Mouse (Mus musculus) forebrain, embryonic 14.5 days (tissue): ENCODE data around the gene Ankrd33b. TPM values are rescaled to one million over a fixed set of nuclear protein-coding genes. Genes with fewer than 3 reads are reported as not detected.

Experiments
- ATAC-seq: fragments of 200-750 bp; cut with Nextera tagmentation; 2 replicates; pipeline ENCODE4 v1.8.0; 2017; ENCODE audit warnings: mild to moderate bottlenecking, moderate library complexity
- DNase-seq: peaks from one replicate; pipeline ENCODE4 v3.0.0-alpha.2; 2015; ENCODE audit warnings: low spot score
- H3K27ac ChIP-seq: fragments of 300-500 bp; sonication (generic); 2 replicates; pipeline ENCODE4 v1.5.1; 2014; ENCODE audit warnings: low read depth, mild to moderate bottlenecking, control low read depth, low read length, moderate library complexity
- H3K27me3 ChIP-seq: fragments of 300-500 bp; sonication (generic); replicated peaks from 2 replicates; pipeline ENCODE4 v1.6.1; 2014; ENCODE audit warnings: low read length, control low read depth, mixed read lengths; ENCODE audit not compliant: control insufficient read depth, insufficient read depth
- H3K36me3 ChIP-seq: fragments of 300-500 bp; sonication (generic); 2 replicates; pipeline ENCODE4 v1.6.1; 2014; ENCODE audit warnings: low read length, control low read depth; ENCODE audit not compliant: control insufficient read depth, insufficient read depth
- H3K4me1 ChIP-seq: fragments of 300-500 bp; sonication (generic); 2 replicates; pipeline ENCODE4 v1.6.1; 2014; ENCODE audit warnings: antibody characterized with exemption, low read length, control low read depth; ENCODE audit not compliant: control insufficient read depth, insufficient read depth
- H3K4me2 ChIP-seq: fragments of 300-500 bp; sonication (generic); 2 replicates; pipeline ENCODE4 v1.6.1; 2014; ENCODE audit warnings: mild to moderate bottlenecking, control low read depth, low read length
- H3K4me3 ChIP-seq: fragments of 300-500 bp; sonication (generic); 2 replicates; pipeline ENCODE4 v1.5.1; 2014; ENCODE audit warnings: low read depth, low read length, control low read depth
- H3K9ac ChIP-seq: fragments of 300-500 bp; sonication (generic); 2 replicates; pipeline ENCODE4 v1.6.1; 2014; ENCODE audit warnings: mild to moderate bottlenecking, low read length, control low read depth, moderate library complexity
- H3K9me3 ChIP-seq: fragments of 300-500 bp; sonication (generic); replicated peaks from 2 replicates; pipeline ENCODE4 v1.6.1; 2016; ENCODE audit warnings: low read length, control low read depth, mixed read lengths; ENCODE audit not compliant: control insufficient read depth
- WGBS: fragments of 180-500 bp; shearing (Covaris S2); extraction: QIAGEN DNeasy Blood & Tissue Kit; methylation state at CpG from one replicate; pipeline ENCODE4 v1.1.7; 2014; 5-methylcytosine and 5-hydroxymethylcytosine counted together
- polyA plus RNA-seq: library from polyadenylated mRNA; unstranded; fragments of >200 nt; fragmentation: Nextera tagmentation; extraction: Ambion mirVana; gene quantifications from 2 replicates; pipeline ENCODE4 v1.2.1, GENCODE M21; 2014

The Ankrd33b gene
- polyA plus RNA-seq, 1 experiment from 2014 or later, result 0.70 TPM

DNA sequence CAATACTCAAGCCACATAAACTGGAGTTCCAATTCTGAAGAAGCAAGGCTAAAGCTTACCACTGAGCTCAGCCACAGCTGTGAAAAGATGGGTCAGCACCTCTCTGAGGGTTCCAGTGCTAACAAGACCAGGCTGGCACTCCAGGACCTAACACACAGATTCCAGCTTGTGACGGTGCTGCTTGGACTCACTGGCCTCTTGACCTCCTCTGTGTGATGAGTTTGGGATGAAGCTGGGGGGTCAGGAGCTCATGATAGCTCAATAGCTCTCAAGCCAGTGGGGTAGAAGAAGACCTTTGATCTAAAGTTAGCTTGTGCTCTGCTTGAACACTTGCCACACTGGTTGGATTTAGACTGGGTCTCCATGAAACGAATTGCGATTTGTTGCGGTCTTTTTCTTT, 60.8 kb downstream of the Ankrd33b start:
- peaks cover 2% of the 10 kb centered on the region; the same call in 1 of the 2 replicates for H3K9me3 ChIP-seq
- H3K4me2 ChIP-seq, result no peak overlapping the region
- no peak overlapping the region for H3K9ac ChIP-seq
- H3K4me3 ChIP-seq, result no peak overlapping the region
- H3K27ac ChIP-seq, result no peak overlapping the region
- no peaks in the 10 kb centered on the region for H3K36me3 ChIP-seq
- DNase-seq (no peak), ATAC-seq (no peak)
- 91% methylated on average over 4 of the region's 4 CpGs for WGBS
- H3K4me1 ChIP-seq, result no peaks in the 10 kb centered on the region
- no peaks in the 10 kb centered on the region for H3K27me3 ChIP-seq

DNA sequence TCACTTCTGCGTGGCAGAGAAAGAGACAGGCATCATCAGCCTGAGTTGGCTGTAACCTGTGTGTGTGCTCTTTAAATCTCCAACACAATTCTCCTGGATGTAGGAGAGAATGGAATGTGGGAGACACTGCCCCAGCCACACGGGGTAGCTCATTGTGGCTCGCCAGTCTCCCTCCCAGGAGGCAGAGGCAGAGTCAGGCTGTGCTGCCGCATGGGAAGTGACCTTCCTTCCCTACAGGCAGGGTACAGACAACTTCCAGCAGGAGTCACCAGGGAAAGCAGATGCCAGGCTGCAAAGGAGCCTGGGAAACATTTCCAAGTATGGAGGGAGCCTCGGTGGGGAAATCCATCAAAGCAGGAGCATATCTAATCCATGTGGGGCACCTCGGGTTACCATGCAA, 62.3 kb downstream of the Ankrd33b start:
- Histone ChIP-seq H3K4me2 (no peak overlapping the region), H3K4me1 (no peaks in the 10 kb centered on the region), H3K9me3 (peaks cover 2% of the 10 kb centered on the region; the same call in 1 of the 2 replicates), H3K4me3 (no peak overlapping the region), H3K27ac (no peak overlapping the region), H3K9ac (no peak overlapping the region), H3K36me3 (no peaks in the 10 kb centered on the region), H3K27me3 (no peaks in the 10 kb centered on the region)
- DNase-seq, result no peak
- whole genome bisulfite sequencing, result 52% methylated on average over 6 of the region's 6 CpGs
- no peak for ATAC-seq

DNA sequence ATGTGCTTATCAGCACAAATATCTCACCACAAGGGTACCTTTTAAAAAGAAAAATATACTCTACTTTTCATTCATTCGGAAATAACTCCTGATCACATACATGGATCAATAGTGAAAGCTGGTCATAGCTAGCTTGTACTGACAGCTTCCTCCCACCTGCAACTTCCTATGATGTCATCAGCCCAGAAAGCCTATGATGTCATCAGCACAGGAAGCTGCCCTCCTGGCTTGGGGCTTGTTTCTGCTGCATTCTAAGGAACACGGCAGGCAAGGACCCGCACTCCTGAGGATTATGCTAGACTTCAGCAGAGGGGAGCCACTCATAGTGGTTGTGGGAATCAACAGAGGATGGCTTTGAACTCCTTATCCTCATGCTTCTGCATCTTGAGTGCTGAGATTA, 63.2 kb downstream of the Ankrd33b start:
- H3K4me3 ChIP-seq, result no peak overlapping the region
- H3K9me3 ChIP-seq, result peaks cover 2% of the 10 kb centered on the region; the same call in 1 of the 2 replicates
- ATAC-seq (no peak), DNase-seq (no peak)
- no peak overlapping the region for H3K4me2 ChIP-seq
- H3K27ac ChIP-seq, result no peak overlapping the region
- no peaks in the 10 kb centered on the region for H3K27me3 ChIP-seq
- no peak overlapping the region for H3K9ac ChIP-seq
- 80% methylated on average over 3 of the region's 3 CpGs for WGBS
- peaks cover 2% of the 10 kb centered on the region; the same call in 1 of the 2 replicates for H3K4me1 ChIP-seq
- no peaks in the 10 kb centered on the region for H3K36me3 ChIP-seq

DNA sequence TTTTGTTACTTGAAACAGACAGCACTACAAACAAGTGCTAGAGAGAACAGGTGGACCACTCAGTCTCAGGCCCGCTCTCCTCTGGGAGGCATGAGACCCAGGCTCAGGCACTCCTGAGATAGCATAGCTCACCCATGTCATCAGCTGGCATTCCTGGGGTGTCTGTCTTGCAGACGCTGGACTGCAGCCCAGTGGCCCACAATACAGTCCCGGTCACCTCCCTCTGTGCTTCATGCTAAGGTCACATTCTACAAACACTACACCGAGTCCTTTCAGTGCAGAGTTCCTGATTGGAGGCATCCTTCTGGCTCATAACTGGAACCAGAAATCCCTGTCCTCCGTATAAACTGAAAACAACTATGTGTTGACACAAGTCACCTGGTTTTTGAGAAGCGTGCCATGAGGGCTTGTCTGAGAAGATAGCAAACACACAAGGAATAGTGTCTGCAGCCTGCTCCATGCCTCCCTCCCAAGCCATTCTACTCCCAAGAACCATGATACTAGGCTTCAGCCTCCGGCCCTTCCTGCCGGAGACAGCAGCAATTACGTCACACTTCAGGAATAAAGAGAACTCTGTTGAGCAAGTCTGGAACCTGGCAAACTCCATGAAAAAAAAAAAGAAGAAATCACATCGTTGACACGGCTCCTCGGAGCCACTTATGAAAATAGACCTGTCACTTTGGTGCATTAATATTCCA, 65.1 kb downstream of the Ankrd33b start:
- peaks cover 4% of the 10 kb centered on the region for H3K27me3 ChIP-seq
- H3K9me3 ChIP-seq, result no peaks in the 10 kb centered on the region
- H3K4me1 ChIP-seq, result peaks cover 2% of the 10 kb centered on the region; the same call in 1 of the 2 replicates
- DNase-seq (no peak), ATAC-seq (no peak)
- H3K9ac ChIP-seq, result no peak overlapping the region
- H3K4me2 ChIP-seq, result no peak overlapping the region
- 77% methylated on average over 12 of the region's 12 CpGs for WGBS
- H3K27ac ChIP-seq, result no peak overlapping the region
- no peak overlapping the region for H3K4me3 ChIP-seq
- no peaks in the 10 kb centered on the region for H3K36me3 ChIP-seq

DNA sequence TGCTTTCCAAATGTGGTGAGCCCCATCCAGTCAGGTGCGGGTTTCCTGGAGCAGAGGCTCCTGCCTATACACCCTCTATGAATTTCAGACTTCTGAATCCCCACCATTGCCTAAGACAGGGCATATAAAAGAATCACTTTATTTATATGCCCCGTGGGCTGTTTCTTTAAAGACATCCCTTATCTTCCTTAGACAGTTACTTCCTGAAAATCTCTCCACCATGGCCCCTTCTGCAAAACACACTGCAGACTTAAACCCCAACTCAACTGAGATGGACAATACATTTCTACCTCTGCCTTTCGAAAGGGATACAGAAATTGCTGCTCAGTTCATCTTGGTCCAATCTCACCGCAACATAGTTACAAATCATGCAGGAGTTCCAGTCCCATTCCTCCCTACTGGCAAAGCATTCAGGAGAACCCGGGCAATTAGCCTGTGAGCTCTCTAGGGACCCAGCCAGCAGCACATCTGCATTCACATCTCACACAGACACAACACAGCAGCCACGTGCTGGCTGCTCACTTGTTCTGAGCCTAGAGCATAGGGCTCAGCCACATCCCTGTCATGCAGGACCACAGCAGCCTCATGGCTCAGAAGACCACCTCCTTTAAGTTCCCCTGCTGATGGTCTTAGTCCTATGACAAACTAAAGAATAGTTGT, 68.1 kb downstream of the Ankrd33b start:
- Histone ChIP-seq H3K4me3 (no peak overlapping the region), H3K4me2 (no peak overlapping the region), H3K27me3 (peaks cover 18% of the 10 kb centered on the region), H3K9me3 (no peaks in the 10 kb centered on the region), H3K9ac (no peak overlapping the region), H3K27ac (no peak overlapping the region), H3K4me1 (peaks cover 2% of the 10 kb centered on the region; the same call in 1 of the 2 replicates), H3K36me3 (no peaks in the 10 kb centered on the region)
- ATAC-seq (no peak), DNase-seq (no peak)
- WGBS, result 60% methylated on average over 6 of the region's 6 CpGs

DNA sequence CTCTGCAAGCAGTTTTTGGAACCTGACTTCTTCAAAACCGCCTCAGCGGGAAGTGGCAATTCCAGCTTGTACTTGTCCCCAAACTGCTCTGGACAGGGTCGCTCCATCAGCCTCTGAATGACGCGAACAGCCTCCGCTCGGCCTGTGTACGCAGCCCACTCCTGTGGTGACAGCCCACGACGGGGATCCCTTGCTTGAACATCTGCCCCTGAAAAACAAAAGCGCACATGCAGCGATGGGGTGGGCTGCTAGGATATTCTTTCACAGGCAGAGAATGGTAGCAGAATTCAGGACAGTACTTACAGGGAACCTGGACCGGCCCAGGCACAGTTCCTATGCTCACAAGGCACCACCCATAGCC, 69.8 kb downstream of the Ankrd33b start:
- whole genome bisulfite sequencing, result 25% methylated on average over 13 of the region's 13 CpGs
- no peak overlapping the region for H3K27ac ChIP-seq
- peak overlapping the region; percentile 27 for H3K4me3 ChIP-seq
- H3K9me3 ChIP-seq, result no peaks in the 10 kb centered on the region
- H3K4me1 ChIP-seq, result peaks cover 2% of the 10 kb centered on the region; the same call in 1 of the 2 replicates
- no peak for ATAC-seq
- no peak for DNase-seq
- H3K27me3 ChIP-seq, result peaks cover 18% of the 10 kb centered on the region
- H3K9ac ChIP-seq, result no peak overlapping the region; the same call in 1 of the 2 replicates
- H3K4me2 ChIP-seq, result peak overlapping the region; percentile 50
- no peaks in the 10 kb centered on the region for H3K36me3 ChIP-seq

DNA sequence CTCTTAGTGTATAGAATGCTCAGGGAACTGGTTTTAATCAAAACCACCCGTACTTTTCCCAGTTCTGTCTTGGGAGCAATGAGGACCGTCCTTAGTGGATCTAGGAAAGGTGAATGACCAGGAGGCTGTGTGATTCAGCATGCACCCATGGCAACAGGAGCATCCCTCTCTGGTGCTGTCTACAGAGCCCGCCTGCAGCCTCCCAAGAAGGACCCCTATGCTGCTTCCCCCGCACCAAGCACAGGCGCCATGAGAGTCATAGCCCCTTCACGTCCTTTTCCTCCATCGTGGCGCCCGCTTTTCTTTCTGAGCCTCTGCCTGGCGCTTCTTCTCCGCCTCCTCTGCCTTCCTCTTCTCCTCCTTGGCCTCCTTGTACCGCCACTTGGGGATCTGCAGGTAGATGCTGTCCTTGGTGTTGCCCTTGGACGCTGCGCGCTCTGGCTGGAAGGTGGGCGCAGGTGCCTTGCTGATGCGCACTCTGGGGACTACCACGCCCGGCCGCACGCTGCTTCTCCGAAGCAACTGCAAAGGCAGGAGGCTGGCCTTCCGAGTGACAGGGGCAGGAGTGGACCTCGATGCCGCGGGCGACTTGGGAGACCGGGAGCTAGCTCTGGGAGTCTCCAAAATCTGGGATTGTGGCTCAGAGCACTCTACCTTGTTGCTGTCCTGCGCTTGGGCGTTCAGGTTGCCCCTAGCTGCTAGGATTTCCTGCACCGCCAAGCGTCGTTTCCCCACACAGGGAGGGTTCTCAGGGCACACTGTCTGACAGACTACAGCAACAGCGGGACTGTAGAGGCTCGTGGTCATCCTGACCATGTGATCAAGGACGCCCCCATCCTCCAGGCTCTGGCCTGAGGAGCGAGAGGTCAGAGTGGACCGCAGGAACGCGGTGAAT, 70.4 kb downstream of the Ankrd33b start:
- DNase-seq (no peak), ATAC-seq (0 out of 2 replicates have a peak, but pooled peaks have one; percentile 30)
- H3K4me1 ChIP-seq, result peaks cover 2% of the 10 kb centered on the region; the same call in 1 of the 2 replicates
- 8% methylated on average over 40 of the region's 40 CpGs for WGBS
- no peak overlapping the region for H3K27ac ChIP-seq
- H3K27me3 ChIP-seq, result peaks cover 18% of the 10 kb centered on the region
- H3K36me3 ChIP-seq, result no peaks in the 10 kb centered on the region
- peak overlapping the region; percentile 27 for H3K4me3 ChIP-seq
- H3K9ac ChIP-seq, result peak overlapping the region; percentile 54
- H3K4me2 ChIP-seq, result peak overlapping the region; percentile 50
- H3K9me3 ChIP-seq, result no peaks in the 10 kb centered on the region

DNA sequence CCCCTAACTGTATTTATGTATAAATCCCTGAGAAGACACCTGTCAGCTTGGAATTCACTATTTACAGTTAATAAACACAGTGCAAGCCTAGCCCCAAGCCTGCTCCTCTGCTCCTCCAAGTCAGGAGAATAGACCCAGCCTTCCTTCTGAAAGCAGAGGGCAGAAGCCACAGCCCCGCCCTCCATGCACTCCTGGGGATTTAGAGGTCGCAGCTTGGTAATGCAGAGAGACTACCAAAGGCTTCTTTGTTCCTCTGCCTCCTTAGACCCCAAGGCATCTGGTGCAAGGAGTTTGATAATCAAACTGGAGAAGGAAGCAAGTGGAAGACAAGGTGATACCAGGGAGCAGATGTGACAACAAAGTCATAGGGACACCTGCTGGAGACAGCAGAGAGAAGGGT, 73.2 kb downstream of the Ankrd33b start:
- H3K27me3 ChIP-seq, result peaks cover 18% of the 10 kb centered on the region
- H3K4me1 ChIP-seq, result no peaks in the 10 kb centered on the region
- DNase-seq, result no peak
- no peak overlapping the region for H3K9ac ChIP-seq
- no peaks in the 10 kb centered on the region for H3K9me3 ChIP-seq
- H3K36me3 ChIP-seq, result no peaks in the 10 kb centered on the region
- ATAC-seq, result no peak
- no peak overlapping the region for H3K4me3 ChIP-seq
- no peak overlapping the region for H3K27ac ChIP-seq
- no peak overlapping the region for H3K4me2 ChIP-seq
- 8% methylated on average over 2 of the region's 2 CpGs for WGBS
